ENCODE assay signal across 9 mouse cellular contexts in the genomic region with DNA sequence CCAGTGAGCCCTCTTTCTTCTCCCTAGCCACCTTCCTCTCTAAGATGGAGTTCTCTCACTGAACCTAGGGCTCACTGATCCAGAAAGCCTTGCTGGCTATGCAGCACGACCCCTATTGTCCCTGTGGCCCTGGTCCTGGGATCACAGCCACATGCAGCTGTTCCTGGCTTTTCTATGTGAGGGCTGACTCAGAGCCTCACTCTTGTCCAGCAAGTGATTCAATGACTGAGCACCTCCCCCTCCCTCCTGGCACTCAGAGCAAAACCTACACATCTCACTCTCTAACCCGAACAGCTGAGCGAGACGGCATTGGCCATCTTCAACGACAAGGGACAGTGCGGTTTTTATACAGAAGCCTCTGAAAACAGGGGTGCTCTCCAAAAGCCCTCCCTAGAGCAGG. TPM values are rescaled to one million over a fixed set of nuclear protein-coding genes. Genes with fewer than 3 reads are reported as not detected.
DNase-seq lines count a peak whose midpoint lies in the region; ATAC-seq lines count a peak whose summit lies in the region.
"Had no signal": no experiment of that assay in that cellular context is flagged by ENCODE, and none has a peak within 500 bp of the region (broad histone marks: within the 10 kb centered on the region; RNA-seq: fewer than 3 reads in every experiment).

No protein-coding gene starts in this region.

- no peak for ATAC-seq in megakaryocyte-erythroid progenitor cell, adult 5-6 weeks (replicated peaks; ENCODE audit: low FRiP score, low TSS enrichment, poor library complexity, severe bottlenecking)
- ATAC-seq: liver, postnatal 0 days had no signal

- intact Hi-C loops in heart, postnatal 14 days (cut with DNase I), result no loop called here

- peak; percentile 8 for DNase-seq in kidney, postnatal 14 days
- no peak for DNase-seq in kidney, adult 8-10 months
- DNase-seq in 3T3-L1 (ENCODE audit: low read depth, low spot score) (peak; percentile 77), adipocyte (ENCODE audit: low spot score) (peak; percentile 19)
- peak; percentile 46 to 53 for DNase-seq in heart, postnatal 14 days
- no peak for DNase-seq in urinary bladder, adult 2 months (ENCODE audit: low spot score)
- DNase-seq in spleen, postnatal 14 days (ENCODE audit: low spot score in 2 of 2), result no peak
- DNase-seq: liver, postnatal 0 days had no signal

RNA-seq across cellular contexts. Expression of gene Ttc12, which starts 51.8 kb away (rescaled TPM):
- 1 to 10 TPM; 9.4 to 9.7 TPM for total RNA-seq in heart, postnatal 14 days (2021)
- 9.9 and 10.9 TPM in 2 replicates for polyA plus RNA-seq in urinary bladder, adult 2 months (2012; rRNA removed)
- 0.52 and 1.4 TPM in 2 replicates for total RNA-seq in megakaryocyte-erythroid progenitor cell, adult 5-6 weeks (2014; fragmentation: Nextera tagmentation)
- total RNA-seq in megakaryocyte-erythroid progenitor cell, adult 5-6 weeks (2017), result 0.42 and 0.85 TPM in 2 replicates

Comparison
In these comparisons a context has a peak if more than half of its experiments do, and no peak if none do; other contexts are left out.
1. DNase-seq: peak in kidney, postnatal 14 days (single experiment), 3T3-L1 (single experiment), adipocyte (single experiment) and heart, postnatal 14 days (2 of 2); none in kidney, adult 8-10 months (0 of 2), urinary bladder, adult 2 months (single experiment) and spleen, postnatal 14 days (0 of 2).
2. RNA of gene Ttc12, which starts 51.8 kb away (total RNA-seq): 9.4 to 9.7 TPM in heart, postnatal 14 days; 0.42 to 1.4 TPM in megakaryocyte-erythroid progenitor cell, adult 5-6 weeks; every median in the first group is over 4 times any median in the second.